Mouse (Mus musculus): Measurements from ENCODE around the gene Tmem30b. TPM values are rescaled to one million over a fixed set of nuclear protein-coding genes. Genes with fewer than 3 reads are reported as not detected.
"Not testable (repeated sequence)": the region's sequence is repeated elsewhere in the genome, so short reads cannot be mapped to it uniquely, and the experiment has no call there.

The Tmem30b gene
- polyA plus RNA-seq, 1 experiment from 2014 or later, result 41.3 TPM

DNA sequence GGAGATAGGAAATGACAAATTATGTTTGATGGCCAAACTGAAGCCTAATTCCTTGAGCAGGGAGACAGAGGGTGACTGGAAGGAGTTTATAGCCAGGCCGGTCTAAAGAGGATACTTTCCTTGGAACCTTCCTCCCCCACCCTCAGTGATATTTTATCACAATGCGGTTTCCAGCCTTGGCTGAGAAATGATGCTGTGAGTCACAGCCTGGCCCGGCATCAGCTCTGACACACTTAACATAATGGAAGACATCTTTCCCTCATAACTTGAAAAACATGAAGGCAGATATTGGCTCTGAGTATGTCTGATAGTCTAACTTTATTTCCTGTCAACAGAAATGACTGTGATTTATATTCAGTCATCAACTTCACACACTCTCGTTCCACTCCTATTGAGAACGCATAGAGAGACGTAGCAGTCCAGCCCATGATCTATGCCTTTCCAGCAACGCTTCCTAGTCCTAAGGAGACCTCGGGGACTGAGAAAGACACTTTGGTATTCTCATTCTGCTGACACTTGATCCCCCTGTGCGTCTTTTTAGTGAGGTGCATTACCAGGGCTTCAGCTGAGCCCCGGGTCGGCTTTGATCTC lies 14.2 kb downstream of the Tmem30b start:
- 66% methylated on average over 11 of the region's 11 CpGs for WGBS
- H3K4me3 ChIP-seq (ENCODE audit: low read depth, low read length), result no peak overlapping the region
- H3K9me3 ChIP-seq (ENCODE audit: control insufficient read depth, low read length), result no peaks in the 10 kb centered on the region
- H3K4me1 ChIP-seq (replicated peaks; ENCODE audit: control insufficient read depth, insufficient read depth, low read length), result no peaks in the 10 kb centered on the region; the same call in 1 of the 2 replicates
- no peak overlapping the region for H3K27ac ChIP-seq (ENCODE audit: low read depth)
- H3K9ac ChIP-seq (ENCODE audit: low read length), result no peak overlapping the region
- 0 out of 2 replicates have a peak, but pooled peaks cover 5% of the 10 kb centered on the region for H3K27me3 ChIP-seq (replicated peaks; ENCODE audit: control insufficient read depth, insufficient read depth, low read length)
- ATAC-seq (replicated peaks; ENCODE audit: low FRiP score, low TSS enrichment, low read depth), result no peak
- no peak overlapping the region for H3K4me2 ChIP-seq (ENCODE audit: low read length)
- H3K36me3 ChIP-seq (ENCODE audit: control insufficient read depth, insufficient read depth, low read length), result no peaks in the 10 kb centered on the region
- no peak for DNase-seq (ENCODE audit: low spot score)

DNA sequence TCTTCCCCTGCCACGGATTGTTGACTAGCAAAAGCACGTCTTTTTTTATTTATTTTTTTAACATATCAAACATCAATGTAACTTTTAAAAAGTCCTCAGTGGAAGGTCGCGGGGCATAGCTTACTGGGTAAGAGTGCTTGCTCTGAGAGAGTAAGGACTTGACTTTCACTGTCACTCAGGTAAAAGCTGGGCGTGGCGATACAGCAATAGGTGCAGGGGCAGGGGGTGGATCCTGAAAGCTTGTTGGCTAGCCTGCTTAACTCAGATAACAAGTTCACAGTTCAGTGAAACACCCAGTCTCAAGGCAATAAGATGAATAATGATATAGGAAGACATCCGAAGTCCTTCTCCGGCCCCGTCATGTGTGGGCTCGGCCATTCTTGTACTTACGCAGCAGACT lies 16.6 kb downstream of the Tmem30b start:
- no peaks in the 10 kb centered on the region; the same call in 1 of the 2 replicates for H3K4me1 ChIP-seq (replicated peaks; ENCODE audit: control insufficient read depth, insufficient read depth, low read length)
- H3K9me3 ChIP-seq (ENCODE audit: control insufficient read depth, low read length), result no peaks in the 10 kb centered on the region
- 0 out of 2 replicates have a peak, but pooled peaks cover 5% of the 10 kb centered on the region for H3K27me3 ChIP-seq (replicated peaks; ENCODE audit: control insufficient read depth, insufficient read depth, low read length)
- no peak overlapping the region for H3K27ac ChIP-seq (ENCODE audit: low read depth)
- ATAC-seq (replicated peaks; ENCODE audit: low FRiP score, low TSS enrichment, low read depth) (0 out of 2 replicates have a peak, but pooled peaks have one; percentile 23), DNase-seq (ENCODE audit: low spot score) (no peak)
- no peak overlapping the region for H3K9ac ChIP-seq (ENCODE audit: low read length)
- WGBS, result 62% methylated on average over 11 of the region's 11 CpGs
- H3K4me3 ChIP-seq (ENCODE audit: low read depth, low read length), result no peak overlapping the region
- H3K36me3 ChIP-seq (ENCODE audit: control insufficient read depth, insufficient read depth, low read length), result no peaks in the 10 kb centered on the region
- H3K4me2 ChIP-seq (ENCODE audit: low read length), result no peak overlapping the region

DNA sequence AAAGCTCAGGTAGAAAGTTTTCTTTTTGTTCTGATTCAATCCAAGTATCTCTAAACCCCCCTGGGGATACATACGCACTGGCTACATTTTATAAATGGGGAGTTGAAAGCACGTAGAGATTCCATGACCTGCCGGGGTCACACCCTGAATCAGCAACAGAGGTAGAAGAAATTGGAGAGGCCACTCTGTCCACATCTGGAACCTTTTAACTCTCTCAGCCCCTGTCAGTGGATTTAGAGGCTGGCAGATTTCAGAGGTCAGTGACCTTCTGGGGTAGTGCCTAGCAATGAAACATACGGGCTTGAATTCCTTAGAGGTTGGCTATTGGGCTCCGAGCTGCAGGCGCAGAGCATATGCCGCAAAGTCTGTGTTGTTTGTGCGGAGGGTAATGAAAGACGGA lies 17.1 kb downstream of the Tmem30b start:
- Histone ChIP-seq H3K4me3 (ENCODE audit: low read depth, low read length) (no peak overlapping the region), H3K27ac (ENCODE audit: low read depth) (no peak overlapping the region), H3K9ac (ENCODE audit: low read length) (no peak overlapping the region), H3K36me3 (ENCODE audit: control insufficient read depth, insufficient read depth, low read length) (no peaks in the 10 kb centered on the region), H3K9me3 (ENCODE audit: control insufficient read depth, low read length) (no peaks in the 10 kb centered on the region), H3K4me2 (ENCODE audit: low read length) (no peak overlapping the region), H3K4me1 (replicated peaks; ENCODE audit: control insufficient read depth, insufficient read depth, low read length) (no peaks in the 10 kb centered on the region; the same call in 1 of the 2 replicates), H3K27me3 (replicated peaks; ENCODE audit: control insufficient read depth, insufficient read depth, low read length) (0 out of 2 replicates have a peak, but pooled peaks cover 5% of the 10 kb centered on the region)
- DNase-seq (ENCODE audit: low spot score) (no peak), ATAC-seq (replicated peaks; ENCODE audit: low FRiP score, low TSS enrichment, low read depth) (no peak)
- 40% methylated on average over 9 of the region's 9 CpGs for WGBS

DNA sequence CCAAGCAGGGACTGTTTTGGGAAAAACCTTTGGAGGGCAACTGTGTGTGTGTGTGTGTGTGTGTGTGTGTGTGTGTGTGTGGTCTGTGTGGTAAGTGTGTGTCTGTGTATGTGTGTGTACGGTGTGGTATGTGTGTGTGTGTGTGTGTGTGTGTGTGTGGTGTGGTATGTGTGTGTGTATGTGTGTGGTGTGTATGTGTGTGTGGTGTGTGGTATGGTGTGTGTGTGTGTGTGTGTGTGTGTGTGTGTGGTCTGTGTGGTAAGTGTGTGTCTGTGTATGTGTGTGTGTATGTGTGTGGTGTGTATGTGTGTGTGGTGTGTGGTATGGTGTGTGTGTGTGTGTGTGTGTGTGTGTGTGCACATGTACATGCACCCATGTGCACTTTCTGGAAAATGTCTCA lies 18.1 kb downstream of the Tmem30b start:
- not testable (repeated sequence) for ATAC-seq (replicated peaks; ENCODE audit: low FRiP score, low TSS enrichment, low read depth); H3K4me1 ChIP-seq (replicated peaks; ENCODE audit: control insufficient read depth, insufficient read depth, low read length); H3K27me3 ChIP-seq (replicated peaks; ENCODE audit: control insufficient read depth, insufficient read depth, low read length); H3K9me3 ChIP-seq (ENCODE audit: control insufficient read depth, low read length); H3K36me3 ChIP-seq (ENCODE audit: control insufficient read depth, insufficient read depth, low read length); H3K9ac ChIP-seq (ENCODE audit: low read length); H3K4me2 ChIP-seq (ENCODE audit: low read length); H3K27ac ChIP-seq (ENCODE audit: low read depth); DNase-seq (ENCODE audit: low spot score); H3K4me3 ChIP-seq (ENCODE audit: low read depth, low read length)
- WGBS, result 83% methylated on average over 1 of the region's 1 CpGs

DNA sequence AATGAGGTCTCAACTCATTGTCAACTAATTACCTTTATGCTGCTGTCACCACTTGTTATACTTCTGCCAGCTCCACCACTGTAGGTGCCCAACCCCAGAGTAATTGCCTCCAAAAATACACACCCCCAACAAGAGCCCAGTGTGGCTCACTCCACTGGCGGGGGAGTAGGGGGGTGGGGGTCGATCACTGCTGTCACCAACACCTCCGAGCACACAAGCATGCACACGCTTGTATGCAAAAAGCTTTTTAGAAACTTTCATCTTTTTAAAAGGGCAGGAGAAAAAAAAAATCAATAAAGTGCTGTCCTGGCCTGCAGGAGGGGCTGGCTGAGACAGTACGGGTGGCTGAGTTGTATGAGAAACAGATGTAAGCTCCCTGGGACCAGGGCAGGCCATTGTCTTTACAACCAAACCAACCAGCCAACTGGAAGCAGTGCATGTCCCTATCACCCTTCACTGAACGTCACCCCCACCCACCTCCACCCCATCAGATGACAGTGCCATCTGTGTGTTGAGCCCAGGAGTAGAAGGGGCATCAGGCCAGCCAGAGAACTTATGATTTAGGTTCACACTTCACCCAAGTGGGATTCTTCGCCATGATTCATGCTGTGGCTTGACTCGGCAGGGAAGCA lies 20.8 kb downstream of the Tmem30b start:
- ATAC-seq (replicated peaks; ENCODE audit: low FRiP score, low TSS enrichment, low read depth) (no peak), DNase-seq (ENCODE audit: low spot score) (no peak)
- Histone ChIP-seq H3K36me3 (ENCODE audit: control insufficient read depth, insufficient read depth, low read length) (no peaks in the 10 kb centered on the region), H3K27me3 (replicated peaks; ENCODE audit: control insufficient read depth, insufficient read depth, low read length) (0 out of 2 replicates have a peak, but pooled peaks cover 9% of the 10 kb centered on the region), H3K9me3 (ENCODE audit: control insufficient read depth, low read length) (no peaks in the 10 kb centered on the region), H3K4me1 (replicated peaks; ENCODE audit: control insufficient read depth, insufficient read depth, low read length) (peaks cover 7% of the 10 kb centered on the region), H3K9ac (ENCODE audit: low read length) (no peak overlapping the region), H3K4me2 (ENCODE audit: low read length) (no peak overlapping the region), H3K27ac (ENCODE audit: low read depth) (no peak overlapping the region), H3K4me3 (ENCODE audit: low read depth, low read length) (no peak overlapping the region)
- WGBS, result 66% methylated on average over 8 of the region's 8 CpGs

DNA sequence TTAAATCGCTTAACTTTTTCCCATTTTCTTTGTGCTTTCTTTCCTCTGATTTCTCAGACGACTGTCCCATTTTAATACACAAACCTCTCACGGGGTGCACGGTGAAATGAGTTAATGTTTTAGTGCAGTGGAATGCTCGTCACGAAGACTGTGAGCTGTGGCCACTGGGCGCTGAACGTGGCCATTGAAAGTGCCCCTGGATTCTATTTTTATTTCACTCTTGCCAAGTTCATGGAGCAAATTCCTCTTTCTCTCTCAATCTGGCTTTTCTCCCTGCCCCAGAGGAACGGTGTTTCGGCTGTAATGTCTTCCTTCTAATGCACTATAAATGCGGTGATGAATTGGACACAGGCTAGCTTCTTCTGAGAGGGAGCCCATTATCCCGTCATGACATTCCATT lies 23.1 kb downstream of the Tmem30b start:
- WGBS, result 60% methylated on average over 12 of the region's 12 CpGs
- Histone ChIP-seq H3K4me3 (ENCODE audit: low read depth, low read length) (no peak overlapping the region), H3K4me2 (ENCODE audit: low read length) (no peak overlapping the region), H3K27me3 (replicated peaks; ENCODE audit: control insufficient read depth, insufficient read depth, low read length) (0 out of 2 replicates have a peak, but pooled peaks cover 4% of the 10 kb centered on the region), H3K9me3 (ENCODE audit: control insufficient read depth, low read length) (no peaks in the 10 kb centered on the region), H3K4me1 (replicated peaks; ENCODE audit: control insufficient read depth, insufficient read depth, low read length) (peaks cover 7% of the 10 kb centered on the region), H3K36me3 (ENCODE audit: control insufficient read depth, insufficient read depth, low read length) (no peaks in the 10 kb centered on the region), H3K9ac (ENCODE audit: low read length) (no peak overlapping the region), H3K27ac (ENCODE audit: low read depth) (no peak overlapping the region)
- DNase-seq (ENCODE audit: low spot score) (no peak), ATAC-seq (replicated peaks; ENCODE audit: low FRiP score, low TSS enrichment, low read depth) (no peak)

DNA sequence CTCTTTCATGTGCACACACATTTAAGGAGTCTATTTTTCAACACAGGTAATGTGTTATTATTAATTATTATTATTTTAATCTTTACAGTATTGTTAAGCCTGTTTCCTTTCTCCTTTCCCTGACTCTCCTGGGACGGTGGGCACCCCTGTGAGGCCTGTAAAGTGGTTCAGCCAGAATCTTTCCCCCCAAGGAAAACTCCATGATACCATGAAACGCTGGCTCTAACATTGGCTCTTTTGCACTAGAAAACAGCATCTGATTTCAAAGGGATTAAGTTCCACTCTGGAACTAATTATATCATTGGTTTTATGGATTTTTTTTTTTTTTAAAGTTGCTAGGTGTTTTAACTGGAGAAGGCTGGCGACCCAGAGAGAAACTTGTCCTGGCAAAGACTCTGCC lies 24.2 kb downstream of the Tmem30b start:
- no peak overlapping the region for H3K4me3 ChIP-seq (ENCODE audit: low read depth, low read length)
- no peak overlapping the region for H3K9ac ChIP-seq (ENCODE audit: low read length)
- H3K27me3 ChIP-seq (replicated peaks; ENCODE audit: control insufficient read depth, insufficient read depth, low read length), result 0 out of 2 replicates have a peak, but pooled peaks cover 4% of the 10 kb centered on the region
- H3K4me1 ChIP-seq (replicated peaks; ENCODE audit: control insufficient read depth, insufficient read depth, low read length), result peaks cover 7% of the 10 kb centered on the region
- H3K9me3 ChIP-seq (ENCODE audit: control insufficient read depth, low read length), result no peaks in the 10 kb centered on the region
- no peak overlapping the region for H3K27ac ChIP-seq (ENCODE audit: low read depth)
- DNase-seq (ENCODE audit: low spot score), result no peak
- ATAC-seq (replicated peaks; ENCODE audit: low FRiP score, low TSS enrichment, low read depth), result no peak
- WGBS, result 46% methylated on average over 3 of the region's 3 CpGs
- H3K36me3 ChIP-seq (ENCODE audit: control insufficient read depth, insufficient read depth, low read length), result no peaks in the 10 kb centered on the region
- no peak overlapping the region for H3K4me2 ChIP-seq (ENCODE audit: low read length)

DNA sequence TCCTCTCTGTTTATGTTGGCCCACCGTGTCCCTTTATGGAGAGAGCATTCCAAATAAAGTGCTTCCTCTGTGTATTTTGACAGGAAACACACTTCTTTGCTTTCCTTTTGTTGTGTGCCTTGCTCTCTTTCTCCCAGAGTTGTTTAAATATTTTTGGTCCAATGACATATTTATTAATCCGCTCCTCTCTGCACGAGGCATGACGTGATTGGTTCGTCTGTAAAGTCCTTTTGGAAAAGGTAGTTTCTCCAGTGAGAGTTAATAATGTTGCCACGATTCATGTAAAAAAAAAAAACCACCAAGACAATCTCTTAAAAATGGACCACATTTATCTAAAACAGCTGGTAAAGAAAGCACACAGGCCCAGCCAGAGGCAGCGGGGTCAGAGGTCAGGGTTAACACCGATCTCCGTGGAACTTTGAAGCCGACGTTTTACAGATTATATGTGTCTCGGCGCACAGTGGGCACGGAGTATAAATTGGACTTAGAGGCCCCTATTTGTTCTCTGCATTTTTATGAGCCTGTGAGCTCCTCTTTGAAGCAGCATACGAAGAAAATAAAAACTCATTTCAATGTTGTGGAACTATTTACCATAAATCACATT lies 24.9 kb downstream of the Tmem30b start:
- no peak for ATAC-seq (replicated peaks; ENCODE audit: low FRiP score, low TSS enrichment, low read depth)
- WGBS, result 20% methylated on average over 15 of the region's 15 CpGs

More for the DNA sequence above, 24.9 kb downstream of the Tmem30b start:
- Histone ChIP-seq H3K36me3 (ENCODE audit: control insufficient read depth, insufficient read depth, low read length) (no peaks in the 10 kb centered on the region), H3K4me3 (ENCODE audit: low read depth, low read length) (0 out of 2 replicates have a peak overlapping the region, but pooled peaks have one; percentile 6), H3K27ac (ENCODE audit: low read depth) (no peak overlapping the region), H3K4me1 (replicated peaks; ENCODE audit: control insufficient read depth, insufficient read depth, low read length) (peaks cover 7% of the 10 kb centered on the region), H3K4me2 (ENCODE audit: low read length) (peak overlapping the region; percentile 33), H3K27me3 (replicated peaks; ENCODE audit: control insufficient read depth, insufficient read depth, low read length) (0 out of 2 replicates have a peak, but pooled peaks cover 4% of the 10 kb centered on the region), H3K9ac (ENCODE audit: low read length) (no peak overlapping the region), H3K9me3 (ENCODE audit: control insufficient read depth, low read length) (no peaks in the 10 kb centered on the region)
- DNase-seq (ENCODE audit: low spot score), result no peak

Data from intestine, embryonic 14.5 days (tissue).